Mouse (Mus musculus) intestine, embryonic 15.5 days (tissue): ENCODE measurements around the gene Adad1. TPM values are rescaled to one million over a fixed set of nuclear protein-coding genes. Genes with fewer than 3 reads are reported as not detected.

ENCODE experiments used
- polyA plus RNA-seq: library from polyadenylated mRNA; unstranded; fragments of >200 nt; fragmentation: Nextera tagmentation; extraction: Ambion mirVana; gene quantifications from 2 replicates; pipeline ENCODE4 v1.2.1, GENCODE M21; 2015

The Adad1 gene
- polyA plus RNA-seq, 1 experiment from 2014 or later = 0.44 TPM

Other genes with a start within 250 kb of the Adad1 start
- 36.4 and 38.4 TPM in 2 replicates for gene 4932438A13Rik, start 200.4 kb upstream of the Adad1 start, polyA plus RNA-seq
- 0.39 TPM in 1 of 2 replicates, not detected in the other for gene Il2, start 62.4 kb downstream of the Adad1 start, polyA plus RNA-seq
- not detected in 2 replicates for gene Il21, start 169.1 kb downstream of the Adad1 start, polyA plus RNA-seq
- 5.1 and 5.3 TPM in 2 replicates for gene Bbs12, start 249.0 kb downstream of the Adad1 start, polyA plus RNA-seq
- gene Cetn4, start 249.2 kb downstream of the Adad1 start, polyA plus RNA-seq = 2.3 and 2.6 TPM in 2 replicates